Mouse (Mus musculus) myocyte (in vitro differentiated cells): ENCODE measurements around the gene Arel1.

ENCODE experiments used
- CEBPB ChIP-seq: IDR thresholded peaks from 2 replicates; pipeline ENCODE4 v1.6.1; 2011; ENCODE audit warnings: mild to moderate bottlenecking, moderate library complexity; ENCODE audit not compliant: poor library complexity, insufficient read depth, severe bottlenecking
- E2F4 ChIP-seq: IDR thresholded peaks from one replicate; pipeline ENCODE4 v1.6.1; 2011; ENCODE audit warnings: mild to moderate bottlenecking, control low read depth, moderate library complexity; ENCODE audit not compliant: insufficient read depth
- MAX ChIP-seq: IDR thresholded peaks from one replicate; pipeline ENCODE4 v1.6.1; 2011; ENCODE audit warnings: low read depth, mild to moderate bottlenecking, control low read depth
- MYOD1 ChIP-seq, 3 experiments: IDR thresholded peaks; one replicate each; pipeline ENCODE4 v1.6.1; 2011; ENCODE audit warnings: control low read depth in 2 of 3, low read depth in 2 of 3, mild to moderate bottlenecking in 2 of 3, moderate library complexity in 1 of 3; ENCODE audit not compliant: insufficient read length in 2 of 3, control insufficient read depth in 1 of 3
- MYOG ChIP-seq, 3 experiments: IDR thresholded peaks; one replicate each; pipeline ENCODE4 v1.6.1; 2011; ENCODE audit warnings: control low read depth in 2 of 3, low read depth in 2 of 3, mild to moderate bottlenecking in 2 of 3; ENCODE audit not compliant: insufficient read length in 2 of 3, control insufficient read depth in 1 of 3, insufficient read depth in 1 of 3
- POLR2A ChIP-seq: IDR thresholded peaks from one replicate; pipeline ENCODE4 v1.6.1; 2011; ENCODE audit warnings: low read depth, mild to moderate bottlenecking, control low read depth, moderate library complexity; ENCODE audit not compliant: insufficient read length
- POLR2AphosphoS2 ChIP-seq: IDR thresholded peaks from one replicate; pipeline ENCODE4 v1.6.1; 2011; ENCODE audit warnings: low read depth, control low read depth; ENCODE audit not compliant: insufficient read length
- REST ChIP-seq: IDR thresholded peaks from one replicate; pipeline ENCODE4 v1.6.1; 2011; ENCODE audit warnings: mild to moderate bottlenecking, control low read depth, moderate library complexity; ENCODE audit not compliant: insufficient read depth, insufficient read length
- TCF12 ChIP-seq: IDR thresholded peaks from one replicate; pipeline ENCODE4 v1.6.1; 2011; ENCODE audit warnings: mild to moderate bottlenecking, control low read depth; ENCODE audit not compliant: poor library complexity, insufficient read depth, severe bottlenecking

GRCm38 (mm10) chr12:84897322-84897721 is 73.4 kb downstream of the Arel1 start:
- TF ChIP-seq POLR2A (no peak), REST (no peak), CEBPB (no peak), MYOG (IDR thresholded peaks at IDR 0.05; ENCODE audit: control insufficient read depth in 1 of 3, insufficient read depth in 1 of 3, insufficient read length in 2 of 3, low read depth in 2 of 3) (no peak), MAX (no peak), E2F4 (no peak), MYOD1 (IDR thresholded peaks at IDR 0.05; ENCODE audit: control insufficient read depth in 1 of 3, insufficient read length in 2 of 3, low read depth in 2 of 3) (no peak), TCF12 (no peak), POLR2AphosphoS2 (no peak)
